Mouse (Mus musculus): ENCODE data around the gene Cul5. TPM values are rescaled to one million over a fixed set of nuclear protein-coding genes. Genes with fewer than 3 reads are reported as not detected.

The Cul5 gene
- polyA plus RNA-seq, 1 experiment from 2014 or later: 47.8 TPM

Other genes with a start within 250 kb of the Cul5 start
- gene Atm, start 133.3 kb downstream of the Cul5 start, polyA plus RNA-seq (2014; fragmentation: Nextera tagmentation; extraction: Ambion mirVana): 21.5 and 27.2 TPM in 2 replicates
- gene Npat, start 133.0 kb downstream of the Cul5 start, polyA plus RNA-seq (2014; fragmentation: Nextera tagmentation; extraction: Ambion mirVana): 24.3 and 27.3 TPM in 2 replicates
- 44.6 and 48.8 TPM in 2 replicates for gene Acat1, start 59.6 kb downstream of the Cul5 start, polyA plus RNA-seq (2014; fragmentation: Nextera tagmentation; extraction: Ambion mirVana)
- gene Rab39, start 36.2 kb upstream of the Cul5 start, polyA plus RNA-seq (2014; fragmentation: Nextera tagmentation; extraction: Ambion mirVana): 4.8 TPM in 2 replicates
- 4.6 TPM in 2 replicates for gene Slc35f2, start 101.5 kb upstream of the Cul5 start, polyA plus RNA-seq (2014; fragmentation: Nextera tagmentation; extraction: Ambion mirVana)
- gene Sln, start 180.2 kb upstream of the Cul5 start, polyA plus RNA-seq (2014; fragmentation: Nextera tagmentation; extraction: Ambion mirVana): not detected in 2 replicates

Measured in forebrain, embryonic 11.5 days (tissue).